Mouse (Mus musculus) MEL (cell line): Measurements from ENCODE around the gene Agpat4. TPM values are rescaled to one million over a fixed set of nuclear protein-coding genes. Genes with fewer than 3 reads are reported as not detected.

Experiments used
- DNase-seq: peaks from one replicate; pipeline ENCODE4 v3.0.0; 2011; ENCODE audit warnings: low read depth, low spot score
- H3K27ac ChIP-seq: 2 replicates; pipeline ENCODE4 v1.5.1; 2012; ENCODE audit warnings: low read depth, mild to moderate bottlenecking, control low read depth, low read length, moderate library complexity; ENCODE audit not compliant: control insufficient read depth
- H3K27me3 ChIP-seq, 2 experiments: fragments of 150-350 bp in 1 of 2; sonication (generic) in 1 of 2; 2 replicates each; pipeline ENCODE4 v1.6.1; 2012; ENCODE audit warnings: low read length in 2 of 2, mild to moderate bottlenecking in 2 of 2, improper control_type of control experiment in 1 of 2, moderate library complexity in 1 of 2; ENCODE audit not compliant: insufficient read depth in 2 of 2, control insufficient read depth in 1 of 2
- H3K36me3 ChIP-seq, 2 experiments: 2 replicates each; pipeline ENCODE4 v1.6.1; 2012 to 2014; ENCODE audit warnings: low read length in 2 of 2, improper control_type of control experiment in 1 of 2, inconsistent platforms in 1 of 2, mild to moderate bottlenecking in 1 of 2; ENCODE audit not compliant: insufficient read depth in 2 of 2, control insufficient read depth in 1 of 2
- H3K4me1 ChIP-seq, 2 experiments: fragments of 150-350 bp in 1 of 2; sonication (generic) in 1 of 2; 2 replicates each; pipeline ENCODE4 v1.6.1; 2012; ENCODE audit warnings: low read length in 2 of 2, improper control_type of control experiment in 1 of 2, mild to moderate bottlenecking in 1 of 2; ENCODE audit not compliant: insufficient read depth in 2 of 2, control insufficient read depth in 1 of 2
- H3K4me3 ChIP-seq, 2 experiments: fragments of 150-350 bp in 1 of 2; sonication (generic) in 1 of 2; 2 replicates each; pipeline ENCODE4 v1.5.1; 2012; ENCODE audit warnings: low read depth in 2 of 2, low read length in 2 of 2, mild to moderate bottlenecking in 2 of 2, moderate library complexity in 2 of 2, control low read depth in 1 of 2, improper control_type of control experiment in 1 of 2; ENCODE audit not compliant: control insufficient read depth in 1 of 2, insufficient read depth in 1 of 2
- H3K79me2 ChIP-seq: 2 replicates; pipeline ENCODE4 v1.6.1; 2012; ENCODE audit warnings: mild to moderate bottlenecking, low read length, moderate library complexity; ENCODE audit not compliant: control insufficient read depth, poor library complexity, insufficient read depth
- H3K9ac ChIP-seq: 2 replicates; pipeline ENCODE4 v1.6.1; 2012; ENCODE audit warnings: low read depth, mild to moderate bottlenecking, control low read depth, low read length, moderate library complexity; ENCODE audit not compliant: control insufficient read depth, poor library complexity, severe bottlenecking
- H3K9me3 ChIP-seq: fragments of 150-350 bp; sonication (generic); replicated peaks from 2 replicates; pipeline ENCODE4 v1.6.1; 2012; ENCODE audit warnings: mild to moderate bottlenecking, low read length, improper control_type of control experiment, moderate library complexity; ENCODE audit not compliant: insufficient read depth
- E2F4 ChIP-seq: IDR thresholded peaks from 2 replicates; pipeline ENCODE4 v1.6.1; 2011; ENCODE audit warnings: low read depth, low read length, improper control_type of control experiment, borderline replicate concordance
- EP300 ChIP-seq, 2 experiments: IDR thresholded peaks; 2 replicates each; pipeline ENCODE4 v1.6.1; 2011; ENCODE audit warnings: improper control_type of control experiment in 2 of 2, low read length in 2 of 2, low read depth in 1 of 2, mild to moderate bottlenecking in 1 of 2
- ETS1 ChIP-seq: IDR thresholded peaks from 2 replicates; pipeline ENCODE4 v1.6.1; 2012; ENCODE audit warnings: low read depth, mild to moderate bottlenecking, inconsistent platforms, low read length, improper control_type of control experiment, moderate library complexity
- GABPA ChIP-seq: IDR thresholded peaks from 2 replicates; pipeline ENCODE4 v1.6.1; 2012; ENCODE audit warnings: low read depth, mild to moderate bottlenecking, inconsistent platforms, low read length, improper control_type of control experiment, moderate library complexity
- GATA1 ChIP-seq: IDR thresholded peaks from 2 replicates; pipeline ENCODE4 v1.6.1; 2011; ENCODE audit warnings: low read depth, low read length, improper control_type of control experiment
- MAFK ChIP-seq: IDR thresholded peaks from 2 replicates; pipeline ENCODE4 v1.6.1; 2011; ENCODE audit warnings: low read depth, mild to moderate bottlenecking, low read length, improper control_type of control experiment, borderline replicate concordance
- MAX ChIP-seq: IDR thresholded peaks from 2 replicates; pipeline ENCODE4 v1.6.1; 2011; ENCODE audit warnings: low read length, improper control_type of control experiment
- MAZ ChIP-seq: IDR thresholded peaks from 2 replicates; pipeline ENCODE4 v1.6.1; 2012; ENCODE audit warnings: low read depth, mild to moderate bottlenecking, inconsistent platforms, low read length, improper control_type of control experiment
- MYB ChIP-seq: IDR thresholded peaks from 2 replicates; pipeline ENCODE4 v1.6.1; 2011; ENCODE audit warnings: mild to moderate bottlenecking, low read depth, low read length, improper control_type of control experiment
- POLR2AphosphoS2 ChIP-seq: IDR thresholded peaks from 2 replicates; pipeline ENCODE4 v1.6.1; 2011; ENCODE audit warnings: low read length, improper control_type of control experiment
- POLR2AphosphoS5 ChIP-seq: IDR thresholded peaks from 2 replicates; pipeline ENCODE4 v1.6.1; 2012; ENCODE audit warnings: low read depth, borderline replicate concordance, mild to moderate bottlenecking, inconsistent platforms, low read length, moderate library complexity, mixed read lengths
- RCOR1 ChIP-seq: IDR thresholded peaks from 2 replicates; pipeline ENCODE4 v1.6.1; 2012; ENCODE audit warnings: low read depth, mild to moderate bottlenecking, inconsistent platforms, low read length, improper control_type of control experiment
- SMC3 ChIP-seq: IDR thresholded peaks from 2 replicates; pipeline ENCODE4 v1.6.1; 2011; ENCODE audit warnings: low read depth, low read length, improper control_type of control experiment
- TAL1 ChIP-seq: IDR thresholded peaks from 2 replicates; pipeline ENCODE4 v1.6.1; 2012; ENCODE audit warnings: mild to moderate bottlenecking, inconsistent platforms, low read length, moderate library complexity, mixed read lengths
- TCF12 ChIP-seq: IDR thresholded peaks from 2 replicates; pipeline ENCODE4 v1.6.1; 2014; ENCODE audit warnings: low read depth, mild to moderate bottlenecking, inconsistent platforms, low read length, improper control_type of control experiment, moderate library complexity
- USF1 ChIP-seq: IDR thresholded peaks from 2 replicates; pipeline ENCODE4 v1.6.1; 2014; ENCODE audit warnings: low read depth, mild to moderate bottlenecking, inconsistent platforms, low read length, improper control_type of control experiment, moderate library complexity
- USF2 ChIP-seq, 2 experiments: IDR thresholded peaks; 2 replicates each; pipeline ENCODE4 v1.6.1; 2011 to 2012; ENCODE audit warnings: improper control_type of control experiment in 2 of 2, low read length in 2 of 2, borderline replicate concordance in 1 of 2, inconsistent platforms in 1 of 2, low read depth in 1 of 2, mild to moderate bottlenecking in 1 of 2; ENCODE audit not compliant: insufficient read depth in 1 of 2
- ZMIZ1 ChIP-seq: IDR thresholded peaks from 2 replicates; pipeline ENCODE4 v1.6.1; 2012; ENCODE audit warnings: low read depth, mild to moderate bottlenecking, inconsistent platforms, low read length, improper control_type of control experiment, moderate library complexity
- ZNF384 ChIP-seq: IDR thresholded peaks from 2 replicates; pipeline ENCODE4 v1.6.1; 2012; ENCODE audit warnings: low read depth, mild to moderate bottlenecking, inconsistent platforms, low read length, improper control_type of control experiment
- polyA plus RNA-seq, 2 experiments: library from polyadenylated mRNA; stranded (reverse) in 1 of 2; unstranded in 1 of 2; fragments of >175 nt in 1 of 2; fragments of >200 nt in 1 of 2; gene quantifications; 2 replicates each; pipeline versions ENCODE4 v1.2.1 to v1.2.4; 2012; ENCODE audit warnings: low replicate concordance in 2 of 2, low read depth in 1 of 2; ENCODE audit not compliant: insufficient read length in 2 of 2, insufficient read depth in 1 of 2, missing spikeins in 1 of 2
- total RNA-seq: library from RNA; depleted of rRNA; stranded (reverse); fragments of 300-350 nt; gene quantifications from 2 replicates; pipeline ENCODE4 v1.2.3, GENCODE M21; 2012

Gene Agpat4
- total and polyA plus RNA-seq, 3 experiments, result 3.3 to 9.3 TPM; not detected in 1

GRCm38 (mm10) chr17:12230167-12230566, 111.7 kb downstream of the Agpat4 start:
- Histone ChIP-seq H3K9me3 (no peaks in the 10 kb centered on the region), H3K36me3 (no peaks in the 10 kb centered on the region; a peak in 1 of 4 replicates), H3K27ac (no peak overlapping the region), H3K9ac (no peak overlapping the region)
- TF ChIP-seq SMC3 (no peak), MAX (no peak), TCF12 (no peak), ETS1 (no peak), MAZ (no peak), ZMIZ1 (no peak), RCOR1 (no peak), E2F4 (no peak), MYB (no peak), EP300 (IDR thresholded peaks at IDR 0.05; ENCODE audit: low read depth in 1 of 2, low read length in 2 of 2) (no peak), POLR2AphosphoS2 (no peak), POLR2AphosphoS5 (no peak), TAL1 (no peak), GATA1 (no peak), GABPA (no peak)
- TF ChIP-seq, all 39 proteins: peak for 0
- H3K4me3 ChIP-seq, result no peak overlapping the region
- no peaks in the 10 kb centered on the region for H3K4me1 ChIP-seq
- no peaks in the 10 kb centered on the region for H3K27me3 ChIP-seq
- H3K79me2 ChIP-seq, result no peaks in the 10 kb centered on the region
- DNase-seq, result no peak

DNA sequence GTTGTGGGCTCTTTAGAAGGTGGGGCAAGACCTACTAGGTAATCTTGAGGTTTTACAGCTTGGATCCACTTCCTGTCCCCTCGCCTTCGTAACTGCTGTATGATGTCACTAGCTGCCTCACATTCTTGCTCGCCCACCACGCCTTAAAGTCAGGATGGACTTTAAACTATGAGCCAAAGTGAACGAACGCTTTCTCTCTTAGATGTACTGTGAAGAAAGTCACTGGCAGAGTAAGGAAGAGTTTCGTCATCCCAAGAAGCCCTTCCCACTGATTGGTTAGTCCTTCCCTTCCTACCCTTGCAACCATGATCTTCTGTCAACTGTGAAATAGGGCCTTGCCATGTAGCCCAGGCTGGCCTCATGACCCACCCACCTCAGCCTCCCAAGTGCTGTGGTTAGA, 112.6 kb downstream of the Agpat4 start:
- Histone ChIP-seq H3K9ac (no peak overlapping the region), H3K27ac (no peak overlapping the region), H3K4me1 (no peaks in the 10 kb centered on the region), H3K4me3 (no peak overlapping the region), H3K36me3 (no peaks in the 10 kb centered on the region; a peak in 1 of 4 replicates), H3K27me3 (no peaks in the 10 kb centered on the region), H3K79me2 (no peaks in the 10 kb centered on the region), H3K9me3 (no peaks in the 10 kb centered on the region)
- TF ChIP-seq MAFK (no peak), USF1 (no peak), POLR2AphosphoS5 (no peak), ETS1 (no peak), GABPA (no peak), USF2 (IDR thresholded peaks at IDR 0.05; ENCODE audit: borderline replicate concordance in 1 of 2, insufficient read depth in 1 of 2, low read depth in 1 of 2, low read length in 2 of 2) (no peak), MYB (no peak), POLR2AphosphoS2 (no peak), EP300 (IDR thresholded peaks at IDR 0.05; ENCODE audit: low read depth in 1 of 2, low read length in 2 of 2) (no peak), ZNF384 (no peak)
- no peak for DNase-seq
